In the genomic region with DNA sequence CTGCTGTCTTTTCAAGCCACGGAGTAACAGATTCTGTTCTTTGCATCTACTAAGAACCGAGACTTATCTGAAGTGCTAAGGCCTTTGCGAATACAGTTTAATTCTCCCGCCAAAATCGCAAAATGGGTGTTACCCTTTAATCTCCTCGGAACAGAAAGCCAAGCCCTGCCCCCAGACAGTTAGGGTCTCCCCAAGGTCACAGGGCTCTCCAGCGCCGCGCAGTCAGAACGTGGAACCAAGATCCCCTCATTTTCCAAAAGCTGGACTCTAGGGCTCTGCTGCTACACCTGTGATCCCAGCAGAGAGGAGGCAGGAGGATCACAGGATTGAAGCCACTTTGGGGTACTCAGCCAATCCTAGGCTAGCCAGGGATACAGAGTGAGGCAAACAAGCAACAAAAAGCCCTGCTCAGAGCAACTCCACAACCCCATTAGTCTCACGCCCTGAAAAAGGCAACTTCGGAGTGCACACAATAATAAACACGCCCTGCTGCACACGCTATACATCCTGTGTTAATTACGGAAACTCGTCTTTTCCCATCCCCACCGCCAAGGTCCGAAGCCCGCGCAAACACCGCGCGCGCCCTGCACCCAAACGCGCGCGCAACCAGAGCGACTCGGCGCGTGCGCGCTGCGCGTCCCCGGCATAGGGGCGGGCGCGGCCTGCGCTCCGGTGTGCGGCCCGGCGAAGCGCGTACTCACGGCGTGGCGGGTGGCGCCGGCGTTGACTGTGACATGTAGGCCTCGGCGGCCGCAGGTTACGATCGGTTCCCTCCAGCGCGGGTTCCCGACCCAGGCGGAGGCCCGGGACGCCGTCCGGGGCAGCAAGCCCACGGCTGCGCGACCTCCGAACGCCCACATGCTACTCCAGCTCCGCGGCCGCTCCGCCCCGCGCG, we compare ENCODE assay signal across 8 mouse cellular contexts. TPM values are rescaled to one million over a fixed set of nuclear protein-coding genes. Genes with fewer than 3 reads are reported as not detected.
DNase-seq lines count a peak whose midpoint lies in the region; ATAC-seq and TF ChIP-seq lines count a peak whose summit lies in the region.

No protein-coding gene starts in this region.

- peak; percentile 32 for ATAC-seq in embryonic facial prominence, embryonic 11.5 days (replicated peaks; ENCODE audit: insufficient number of reproducible peaks, low FRiP score, low TSS enrichment, low read depth)
- ATAC-seq in limb, embryonic 13.5 days (ENCODE audit: low FRiP score, low read depth), result peak; percentile 49
- peak; percentile 83 for ATAC-seq in midbrain, embryonic 15.5 days (replicated peaks)

- no peaks in the 10 kb centered on the region for H3K9me3 ChIP-seq in embryonic facial prominence, embryonic 11.5 days (replicated peaks; ENCODE audit: control insufficient read depth, low read length)
- H3K9me3 ChIP-seq in limb, embryonic 13.5 days, result no peaks in the 10 kb centered on the region
- H3K9me3 ChIP-seq in midbrain, embryonic 15.5 days, result no peaks in the 10 kb centered on the region

- peak overlapping the region; percentile 58 for H3K4me2 ChIP-seq in embryonic facial prominence, embryonic 11.5 days (ENCODE audit: low read depth, low read length)
- H3K4me2 ChIP-seq in limb, embryonic 13.5 days (replicated peaks), result peak overlapping the region; percentile 79
- H3K4me2 ChIP-seq in midbrain, embryonic 15.5 days, result peak overlapping the region; percentile 94

- no peak for TF ChIP-seq POLR2A in kidney, adult 2 months (IDR thresholded peaks at IDR 0.05; ENCODE audit: low read depth, low read length)

- DNase-seq in 3134 (ENCODE audit: extremely low read depth, insufficient read length, low spot score), result peak; percentile 93
- DNase-seq in adrenal gland, postnatal 14 days, result peak; percentile 90
- DNase-seq in embryonic facial prominence, embryonic 11.5 days (ENCODE audit: low spot score), result peak; percentile 90
- DNase-seq in heart, adult 18-20 months, result peak; percentile 86 to 87
- peak; percentile 86 for DNase-seq in kidney, adult 2 months
- peak; percentile 64 to 81 for DNase-seq in spleen, adult 18-20 months

- peak overlapping the region; percentile 66 for H3K4me3 ChIP-seq in embryonic facial prominence, embryonic 11.5 days (ENCODE audit: low read depth, low read length)
- H3K4me3 ChIP-seq in kidney, adult 2 months (ENCODE audit: insufficient read depth, low read depth, low read length), result peak overlapping the region; percentile 72
- peak overlapping the region; percentile 63 for H3K4me3 ChIP-seq in limb, embryonic 13.5 days
- peak overlapping the region; percentile 77 for H3K4me3 ChIP-seq in midbrain, embryonic 15.5 days

- no peaks in the 10 kb centered on the region for H3K4me1 ChIP-seq in embryonic facial prominence, embryonic 11.5 days (ENCODE audit: control insufficient read depth, insufficient read depth, low read length)
- no peaks in the 10 kb centered on the region for H3K4me1 ChIP-seq in kidney, adult 2 months (ENCODE audit: control insufficient read depth, insufficient read depth, low read length)
- peaks cover 12% of the 10 kb centered on the region for H3K4me1 ChIP-seq in limb, embryonic 13.5 days
- H3K4me1 ChIP-seq in midbrain, embryonic 15.5 days, result peaks cover 11% of the 10 kb centered on the region

- TF ChIP-seq CTCF in kidney, adult 2 months (conservative IDR thresholded peaks at IDR 0.05; ENCODE audit: insufficient read depth, insufficient read length, low read depth, low read length), result no peak; the same call in 1 of the 2 replicates

- WGBS in embryonic facial prominence, embryonic 11.5 days, result under 1% methylated on average over 70 of the region's 78 CpGs
- WGBS in kidney, adult 2 months, result under 1% methylated on average over 78 of the region's 78 CpGs
- under 1% methylated on average over 61 of the region's 78 CpGs for WGBS in limb, embryonic 13.5 days
- under 1% methylated on average over 78 of the region's 78 CpGs for WGBS in midbrain, embryonic 15.5 days

- H3K9ac ChIP-seq in embryonic facial prominence, embryonic 11.5 days (replicated peaks; ENCODE audit: low read length), result peak overlapping the region; percentile 88
- peak overlapping the region; percentile 77 for H3K9ac ChIP-seq in limb, embryonic 13.5 days
- H3K9ac ChIP-seq in midbrain, embryonic 15.5 days, result peak overlapping the region; percentile 69

- H3K27ac ChIP-seq in embryonic facial prominence, embryonic 11.5 days (replicated peaks; ENCODE audit: low read depth, low read length), result peak overlapping the region; percentile 88
- peak overlapping the region; percentile 49 for H3K27ac ChIP-seq in kidney, adult 2 months (ENCODE audit: insufficient read depth, low read depth, low read length)
- peak overlapping the region; percentile 89 for H3K27ac ChIP-seq in limb, embryonic 13.5 days
- peak overlapping the region; percentile 90 for H3K27ac ChIP-seq in midbrain, embryonic 15.5 days

- H3K27me3 ChIP-seq in embryonic facial prominence, embryonic 11.5 days (ENCODE audit: control insufficient read depth, insufficient read depth, low read length), result no peaks in the 10 kb centered on the region
- H3K27me3 ChIP-seq in kidney, adult 2 months (replicated peaks; ENCODE audit: control insufficient read depth, insufficient read depth, low read length), result no peaks in the 10 kb centered on the region
- H3K27me3 ChIP-seq in limb, embryonic 13.5 days, result no peaks in the 10 kb centered on the region
- H3K27me3 ChIP-seq in midbrain, embryonic 15.5 days (replicated peaks), result no peaks in the 10 kb centered on the region

- no peaks in the 10 kb centered on the region for H3K36me3 ChIP-seq in embryonic facial prominence, embryonic 11.5 days (replicated peaks; ENCODE audit: control insufficient read depth, insufficient read depth, low read depth, low read length)
- no peaks in the 10 kb centered on the region for H3K36me3 ChIP-seq in kidney, adult 2 months (ENCODE audit: control insufficient read depth, insufficient read depth, low read length)
- H3K36me3 ChIP-seq in limb, embryonic 13.5 days, result peaks cover 15% of the 10 kb centered on the region
- H3K36me3 ChIP-seq in midbrain, embryonic 15.5 days (replicated peaks), result no peaks in the 10 kb centered on the region

RNA-seq across cellular contexts. Expression of gene Fxn, which starts 0.5 kb away (rescaled TPM):
- 22.2 and 22.5 TPM in 2 replicates for total RNA-seq in adrenal gland, postnatal 14 days (2021)
- polyA plus RNA-seq in embryonic facial prominence, embryonic 11.5 days (2014; fragmentation: Nextera tagmentation; extraction: Ambion mirVana), result 58.0 and 61.8 TPM in 2 replicates
- total RNA-seq in heart, adult 18-20 months (2021), result 10 to 100 TPM; 26.1 to 30.0 TPM
- 25.7 and 29.2 TPM in 2 replicates for polyA plus RNA-seq in kidney, adult 2 months (2012; rRNA removed)
- polyA plus RNA-seq in limb, embryonic 13.5 days (2015; fragmentation: Nextera tagmentation; extraction: Ambion mirVana), result 56.6 and 60.8 TPM in 2 replicates
- polyA plus RNA-seq in midbrain, embryonic 15.5 days (2015; fragmentation: Nextera tagmentation; extraction: Ambion mirVana), result 38.1 and 40.9 TPM in 2 replicates

RNA-seq across cellular contexts. Expression of gene Tjp2, which starts 55.1 kb away (rescaled TPM):
- 11.2 and 11.8 TPM in 2 replicates for total RNA-seq in adrenal gland, postnatal 14 days (2021)
- polyA plus RNA-seq in embryonic facial prominence, embryonic 11.5 days (2014; fragmentation: Nextera tagmentation; extraction: Ambion mirVana), result 22.4 and 24.5 TPM in 2 replicates
- 10 to 100 TPM; 13.3 to 15.3 TPM for total RNA-seq in heart, adult 18-20 months (2021)
- polyA plus RNA-seq in kidney, adult 2 months (2012; rRNA removed), result 13.0 and 13.4 TPM in 2 replicates
- 14.5 and 17.3 TPM in 2 replicates for polyA plus RNA-seq in limb, embryonic 13.5 days (2015; fragmentation: Nextera tagmentation; extraction: Ambion mirVana)
- polyA plus RNA-seq in midbrain, embryonic 15.5 days (2015; fragmentation: Nextera tagmentation; extraction: Ambion mirVana), result 13.9 and 14.4 TPM in 2 replicates

Comparison
In these comparisons a context has a peak if more than half of its experiments do, and no peak if none do; other contexts are left out.
1. Peak in every context shown above with its lines: DNase-seq, ATAC-seq, H3K4me3 ChIP-seq and H3K27ac ChIP-seq.
2. ATAC-seq: peak in every context shown above with its lines; median percentile 83 in midbrain, embryonic 15.5 days; 49 in limb, embryonic 13.5 days; 32 in embryonic facial prominence, embryonic 11.5 days.